Mouse (Mus musculus): ENCODE data around the gene Phox2b.

GRCm38 (mm10) chr5:67139052-67140015 is 40.2 kb upstream of the Phox2b start:
- TF ChIP-seq EP300 (IDR thresholded peaks at IDR 0.05; ENCODE audit: insufficient read depth, low read depth, low read length) = no peak
- no peak for TF ChIP-seq CTCF (IDR thresholded peaks at IDR 0.05; ENCODE audit: low read depth, low read length)
- TF ChIP-seq POLR2A (IDR thresholded peaks at IDR 0.05; ENCODE audit: insufficient read depth, low read length) = no peak

All from ES-Bruce4 (cell line).